Mouse (Mus musculus): ENCODE data around the gene Map4k5.

Gene Map4k5

GRCm38 (mm10) chr12:69756015-69756414, 137.0 kb downstream of the Map4k5 start:
- DNase-seq (ENCODE audit: extremely low spot score) = no peak

- no peak for DNase-seq (ENCODE audit: extremely low spot score)
Measured at GRCm38 (mm10) chr12:69753936-69754335, 139.1 kb downstream of the Map4k5 start.
